Mouse (Mus musculus) lung, adult 10 weeks (tissue): Measurements from ENCODE around the gene Gja3. TPM values are rescaled to one million over a fixed set of nuclear protein-coding genes. Genes with fewer than 3 reads are reported as not detected.

Experiments
- polyA plus RNA-seq: library from polyadenylated mRNA; stranded (reverse); fragments of 350-450 nt; fragmentation: Illumina TruSeq; extraction: RNeasy Lipid Tissue Mini Kit (QIAGEN cat#74804); gene quantifications from one replicate; pipeline ENCODE4 v1.2.3, GENCODE M21; 2014; ENCODE audit warnings: low read depth, low replicate concordance; ENCODE audit not compliant: insufficient read depth

Gja3 gene
- polyA plus RNA-seq, result 0.11 TPM

GRCm38 (mm10) chr14:57057563-57058321 is at the start of gene Gja3:
Gene Gja3 (minus strand): TSS chr14:57058100.

GRCm38 (mm10) chr14:57104106-57105023 is 46.5 kb upstream of the Gja3 start, which contains the start of gene Gjb2:
Gene Gjb2 (minus strand): TSS chr14:57104702.

Other genes with a start within 250 kb of the Gja3 start
- 17.5 TPM for gene Zmym5, start 246.4 kb downstream of the Gja3 start, polyA plus RNA-seq
- gene Zmym2, start 171.4 kb downstream of the Gja3 start, polyA plus RNA-seq, result 18.0 TPM
- gene Gjb2, start 46.6 kb upstream of the Gja3 start, polyA plus RNA-seq, result 2.3 TPM
- gene Gm4491, start 57.8 kb upstream of the Gja3 start, polyA plus RNA-seq, result not detected
- 8.0 TPM for gene Gjb6, start 75.5 kb upstream of the Gja3 start, polyA plus RNA-seq